Mouse (Mus musculus): ENCODE data around the gene Fastk. TPM values are rescaled to one million over a fixed set of nuclear protein-coding genes. Genes with fewer than 3 reads are reported as not detected.
A peak's percentile ranks its signal among the peaks of the same experiment; 100 is the strongest.

Gene Fastk
- polyA plus RNA-seq, 1 experiment from 2014 or later = 40.6 TPM

DNA sequence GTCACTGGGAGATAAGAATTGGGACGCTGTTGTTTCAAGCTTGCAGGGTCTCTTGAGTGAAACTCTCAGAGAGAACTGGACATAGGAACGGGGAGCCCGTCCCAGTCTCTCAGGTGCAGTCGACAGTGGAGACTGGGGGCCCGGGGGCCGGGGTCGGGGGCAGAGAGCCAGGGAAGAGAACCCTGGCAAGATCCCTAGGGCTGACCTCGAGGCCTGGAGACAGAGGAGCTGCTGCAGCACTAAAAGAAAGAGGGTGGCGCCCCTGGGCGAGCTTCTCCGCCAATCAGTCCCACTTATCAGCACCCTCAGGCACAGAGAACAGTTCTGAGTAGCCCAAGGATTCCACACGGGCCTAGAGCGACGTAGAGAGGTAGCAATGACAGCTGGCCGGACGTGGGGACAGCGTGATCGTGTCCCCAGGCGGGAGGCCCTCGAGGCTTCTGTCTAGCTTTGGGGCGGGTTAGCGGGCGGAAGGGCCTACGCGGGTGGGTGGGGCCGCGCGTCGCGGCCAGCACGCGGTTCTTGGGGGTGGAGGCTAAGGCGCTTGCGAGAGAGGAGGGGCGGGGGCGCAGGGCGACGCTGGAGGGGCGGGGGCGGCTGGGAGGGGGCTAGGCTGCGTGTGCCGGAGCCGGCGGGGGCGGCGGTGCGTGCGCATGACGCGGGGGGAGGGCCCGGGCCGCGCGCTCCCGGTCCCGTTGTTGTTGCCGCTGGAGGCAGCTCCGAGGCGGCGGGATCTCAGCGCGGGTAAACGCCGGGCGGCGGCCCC, 6.4 kb upstream of the Fastk start:
- Histone ChIP-seq H3K9me3 (ENCODE audit: low read length) (no peaks in the 10 kb centered on the region), H3K36me3 (replicated peaks; ENCODE audit: insufficient read depth, low read length) (0 out of 2 replicates have a peak, but pooled peaks cover 5% of the 10 kb centered on the region), H3K4me2 (ENCODE audit: low read depth, low read length) (peak overlapping the region; percentile 100), H3K27ac (ENCODE audit: low read depth) (peak overlapping the region; percentile 94), H3K27me3 (ENCODE audit: insufficient read depth, low read length) (no peaks in the 10 kb centered on the region), H3K4me1 (ENCODE audit: insufficient read depth) (peaks cover 30% of the 10 kb centered on the region), H3K9ac (replicated peaks) (peak overlapping the region; percentile 81), H3K4me3 (ENCODE audit: low read depth, low read length) (peak overlapping the region; percentile 81)
- TF ChIP-seq EP300 (IDR thresholded peaks at IDR 0.05; ENCODE audit: low read depth) = no peak
- no peak for TF ChIP-seq CTCF (IDR thresholded peaks at IDR 0.05; ENCODE audit: low read depth)
- ATAC-seq = peak; percentile 76
- peak; percentile 89 for DNase-seq
- 5% methylated on average over 36 of the region's 66 CpGs for WGBS (ENCODE audit: insufficient replicate concordance)

DNA sequence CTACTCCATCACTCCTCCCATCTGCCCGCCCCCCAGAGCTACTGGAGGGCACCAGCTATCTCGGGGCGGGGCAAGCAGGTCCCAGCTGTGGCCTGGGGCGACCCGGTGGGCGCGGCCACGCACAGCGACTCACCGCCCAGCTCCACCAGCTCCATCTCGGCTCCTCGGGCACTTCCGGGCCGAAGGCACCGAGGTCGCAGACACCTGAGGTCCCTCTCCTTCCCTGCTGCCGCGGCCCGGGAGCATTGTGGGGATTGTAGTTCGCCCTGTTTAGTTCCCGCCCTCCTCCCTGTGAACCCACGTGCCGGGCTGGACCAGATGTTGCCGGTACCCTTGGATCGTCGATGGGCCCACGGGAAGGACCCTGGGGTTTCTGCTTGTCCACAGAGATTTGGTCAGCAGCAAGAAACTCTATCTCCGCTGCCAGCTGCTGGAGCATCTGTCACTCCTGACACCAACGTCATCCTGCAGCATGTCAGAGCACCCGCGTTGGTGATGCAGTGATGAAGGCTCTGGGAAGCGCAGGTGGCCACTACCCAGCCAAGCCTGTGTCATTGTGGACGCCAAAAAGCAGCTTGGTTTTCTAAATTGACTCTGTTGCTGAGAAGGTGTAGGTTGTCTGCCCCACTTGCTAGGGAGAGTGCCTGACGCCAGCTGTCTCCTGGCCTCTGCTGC, 2.7 kb upstream of the Fastk start, which contains the start of gene Tmub1:
Tmub1 (minus strand) TSS at position 231 of the 675 bp plus-strand sequence.
- Histone ChIP-seq H3K4me3 (ENCODE audit: low read depth, low read length) (peak within 1 kb of the TSS; percentile 48), H3K27ac (ENCODE audit: low read depth) (peak within 1 kb of the TSS; percentile 11; the same call in 1 of the 2 replicates), H3K9ac (replicated peaks) (peak within 1 kb of the TSS; percentile 32; the same call in 1 of the 2 replicates), H3K36me3 (replicated peaks; ENCODE audit: insufficient read depth, low read length) (peaks cover 2% of the 10 kb centered on the region; the same call in 1 of the 2 replicates), H3K4me2 (ENCODE audit: low read depth, low read length) (peak within 1 kb of the TSS; percentile 70), H3K9me3 (ENCODE audit: low read length) (no peaks in the 10 kb centered on the region), H3K4me1 (ENCODE audit: insufficient read depth) (peaks cover 34% of the 10 kb centered on the region), H3K27me3 (ENCODE audit: insufficient read depth, low read length) (no peaks in the 10 kb centered on the region)
- 3% methylated on average over 31 of the region's 34 CpGs for WGBS (ENCODE audit: insufficient replicate concordance)
- no peak for TF ChIP-seq EP300 (IDR thresholded peaks at IDR 0.05; ENCODE audit: low read depth)
- no peak for TF ChIP-seq CTCF (IDR thresholded peaks at IDR 0.05; ENCODE audit: low read depth)
- DNase-seq (peak; percentile 87), ATAC-seq (peak; percentile 69)

DNA sequence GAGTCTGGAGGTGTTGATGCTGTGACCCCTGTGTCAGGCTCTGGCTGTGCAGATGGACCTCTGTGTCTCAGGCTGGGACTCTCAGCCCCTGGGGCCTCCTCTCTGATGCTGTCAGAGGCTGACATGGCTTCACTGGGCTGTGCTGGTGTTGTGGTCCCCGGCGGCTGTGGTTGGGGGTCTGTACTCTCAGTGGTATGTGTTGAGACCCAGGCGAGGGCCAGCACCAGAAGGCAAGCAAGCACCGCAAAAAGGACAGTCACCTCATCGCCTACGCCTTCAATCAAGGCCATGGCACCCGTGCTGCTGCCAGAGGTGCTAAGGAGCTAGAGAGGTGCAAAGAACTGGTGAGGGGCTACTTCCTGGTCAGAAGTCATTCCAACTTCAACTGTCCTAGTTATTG, 1.5 kb upstream of the Fastk start:
- WGBS (ENCODE audit: insufficient replicate concordance) = 91% methylated on average over 7 of the region's 7 CpGs
- ATAC-seq (no peak), DNase-seq (no peak)
- Histone ChIP-seq H3K9me3 (ENCODE audit: low read length) (no peaks in the 10 kb centered on the region), H3K27me3 (ENCODE audit: insufficient read depth, low read length) (no peaks in the 10 kb centered on the region), H3K4me3 (ENCODE audit: low read depth, low read length) (no peak overlapping the region), H3K4me2 (ENCODE audit: low read depth, low read length) (0 out of 2 replicates have a peak overlapping the region, but pooled peaks have one; percentile 70), H3K9ac (replicated peaks) (no peak overlapping the region), H3K4me1 (ENCODE audit: insufficient read depth) (peaks cover 29% of the 10 kb centered on the region), H3K27ac (ENCODE audit: low read depth) (no peak overlapping the region), H3K36me3 (replicated peaks; ENCODE audit: insufficient read depth, low read length) (peaks cover 9% of the 10 kb centered on the region)
- no peak for TF ChIP-seq EP300 (IDR thresholded peaks at IDR 0.05; ENCODE audit: low read depth)
- TF ChIP-seq CTCF (IDR thresholded peaks at IDR 0.05; ENCODE audit: low read depth) = no peak

DNA sequence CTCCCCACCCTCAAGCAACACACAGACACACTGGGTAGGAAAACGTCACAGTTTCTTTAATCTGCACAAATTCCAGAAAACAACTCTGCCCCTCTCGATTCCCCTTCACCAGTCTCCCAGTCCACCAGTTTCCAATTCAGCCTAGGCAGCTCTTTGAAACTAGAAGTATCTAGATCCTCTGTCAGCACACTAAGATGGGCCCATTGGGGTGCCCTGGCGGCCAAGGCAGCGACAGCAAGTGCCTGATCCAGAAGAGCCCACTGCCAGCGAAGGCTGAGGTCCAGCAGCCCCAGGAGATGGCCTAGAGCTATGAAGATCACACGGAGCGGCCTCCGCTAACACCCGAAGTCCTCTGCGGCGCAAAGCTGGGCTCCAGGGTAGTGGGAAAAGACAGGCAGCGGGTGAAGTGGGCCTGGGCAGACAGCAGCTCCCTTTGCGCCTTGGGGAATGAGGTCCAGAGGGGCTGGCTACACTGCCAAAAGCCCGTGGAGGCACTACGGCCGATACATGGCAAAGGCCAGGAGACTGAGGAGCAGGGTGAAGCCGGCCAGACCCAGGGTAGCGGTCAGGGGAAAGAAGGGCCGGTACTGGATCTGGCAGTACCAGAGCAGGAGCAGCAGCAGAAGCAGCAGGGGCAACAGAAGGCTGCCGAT, 467 bp upstream of the Fastk start:
- H3K9ac ChIP-seq (replicated peaks) = peak overlapping the region; percentile 97
- DNase-seq (no peak), ATAC-seq (peak; percentile 1; the same call in 1 of the 2 replicates)
- no peaks in the 10 kb centered on the region for H3K27me3 ChIP-seq (ENCODE audit: insufficient read depth, low read length)
- no peak for TF ChIP-seq EP300 (IDR thresholded peaks at IDR 0.05; ENCODE audit: low read depth)
- TF ChIP-seq CTCF (IDR thresholded peaks at IDR 0.05; ENCODE audit: low read depth) = peak; percentile 22; the same call in 1 of the 2 replicates
- WGBS (ENCODE audit: insufficient replicate concordance) = 57% methylated on average over 20 of the region's 20 CpGs
- peaks cover 19% of the 10 kb centered on the region for H3K36me3 ChIP-seq (replicated peaks; ENCODE audit: insufficient read depth, low read length)
- peak overlapping the region; percentile 95 for H3K27ac ChIP-seq (ENCODE audit: low read depth)
- H3K9me3 ChIP-seq (ENCODE audit: low read length) = no peaks in the 10 kb centered on the region
- H3K4me3 ChIP-seq (ENCODE audit: low read depth, low read length) = peak overlapping the region; percentile 98
- peaks cover 23% of the 10 kb centered on the region for H3K4me1 ChIP-seq (ENCODE audit: insufficient read depth)
- H3K4me2 ChIP-seq (ENCODE audit: low read depth, low read length) = peak overlapping the region; percentile 99

DNA sequence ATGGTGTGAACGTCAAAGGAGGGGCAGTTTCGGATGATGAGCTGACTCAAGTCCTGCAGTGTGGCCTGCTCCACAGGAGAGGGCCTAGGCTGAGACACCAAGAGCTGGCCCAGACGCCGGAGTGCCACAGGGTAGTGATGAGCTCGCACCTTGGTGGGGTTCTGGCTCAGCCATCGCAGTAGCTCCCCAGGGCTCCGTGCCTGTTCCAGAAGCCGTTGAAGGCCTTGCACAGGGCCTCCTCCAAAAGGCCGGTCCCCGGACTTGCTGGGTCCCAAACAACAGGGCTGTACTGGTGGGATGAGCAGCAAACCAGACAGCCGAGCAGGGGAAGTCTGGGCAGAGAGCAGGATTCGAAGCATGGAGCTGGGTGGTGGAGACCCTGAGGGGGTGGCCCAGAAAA, 1.2 kb downstream of the Fastk start:
- 83% methylated on average over 12 of the region's 12 CpGs for WGBS (ENCODE audit: insufficient replicate concordance)

More for the DNA sequence above, 1.2 kb downstream of the Fastk start:
- H3K4me3 ChIP-seq (ENCODE audit: low read depth, low read length) = peak overlapping the region; percentile 98
- H3K36me3 ChIP-seq (replicated peaks; ENCODE audit: insufficient read depth, low read length) = peaks cover 34% of the 10 kb centered on the region
- peaks cover 23% of the 10 kb centered on the region for H3K4me1 ChIP-seq (ENCODE audit: insufficient read depth)
- H3K27me3 ChIP-seq (ENCODE audit: insufficient read depth, low read length) = no peaks in the 10 kb centered on the region
- ATAC-seq (no peak), DNase-seq (no peak)
- H3K4me2 ChIP-seq (ENCODE audit: low read depth, low read length) = peak overlapping the region; percentile 99
- H3K27ac ChIP-seq (ENCODE audit: low read depth) = peak overlapping the region; percentile 95; the same call in 1 of the 2 replicates
- TF ChIP-seq CTCF (IDR thresholded peaks at IDR 0.05; ENCODE audit: low read depth) (no peak), EP300 (IDR thresholded peaks at IDR 0.05; ENCODE audit: low read depth) (no peak)
- H3K9ac ChIP-seq (replicated peaks) = peak overlapping the region; percentile 97
- H3K9me3 ChIP-seq (ENCODE audit: low read length) = no peaks in the 10 kb centered on the region
